Mouse (Mus musculus): ENCODE results near the gene Prpf8.

GRCm38 (mm10) chr11:75531469-75532242 is 45.0 kb downstream of the Prpf8 start, which contains the start of gene Slc43a2:
- TF ChIP-seq CTCF (IDR thresholded peaks at IDR 0.05) = 0 out of 2 replicates have a peak, but pooled peaks have one; percentile 1
- peak; percentile 8; the same call in 1 of the 2 replicates for TF ChIP-seq POLR2A (IDR thresholded peaks at IDR 0.05; ENCODE audit: insufficient read depth, low read depth, low read length)
- TF ChIP-seq EP300 (IDR thresholded peaks at IDR 0.05; ENCODE audit: insufficient read depth, low read depth, low read length) = no peak
